Mouse (Mus musculus) CH12.LX (cell line): ENCODE data around the gene Fads3.

Experiments
- BHLHE40 ChIP-seq: IDR thresholded peaks from 2 replicates; pipeline ENCODE4 v1.6.1; 2011; ENCODE audit warnings: mild to moderate bottlenecking, low read depth, low read length, improper control_type of control experiment
- CTCF ChIP-seq, 2 experiments: IDR thresholded peaks in 1 of 2; conservative IDR thresholded peaks in 1 of 2; 2 replicates each; pipeline ENCODE4 v1.5.1; 2011 to 2012; ENCODE audit warnings: low read depth in 2 of 2, low read length in 2 of 2, improper control_type of control experiment in 1 of 2, inconsistent platforms in 1 of 2, mild to moderate bottlenecking in 1 of 2, moderate library complexity in 1 of 2
- EP300 ChIP-seq: IDR thresholded peaks from 2 replicates; pipeline ENCODE4 v1.6.1; 2011; ENCODE audit warnings: low read length, improper control_type of control experiment
- ETS1 ChIP-seq: conservative IDR thresholded peaks from 2 replicates; pipeline ENCODE4 v1.6.1; 2012; ENCODE audit warnings: low read depth, mild to moderate bottlenecking, inconsistent platforms, low read length, improper control_type of control experiment, moderate library complexity
- HCFC1 ChIP-seq: IDR thresholded peaks from 2 replicates; pipeline ENCODE4 v1.6.1; 2012; ENCODE audit warnings: low read depth, mild to moderate bottlenecking, inconsistent platforms, low read length, improper control_type of control experiment
- MAX ChIP-seq: IDR thresholded peaks from 2 replicates; pipeline ENCODE4 v1.6.1; 2011; ENCODE audit warnings: low read length, improper control_type of control experiment
- NELFE ChIP-seq: IDR thresholded peaks from 2 replicates; pipeline ENCODE4 v1.6.1; 2011; ENCODE audit warnings: low read depth, low read length, improper control_type of control experiment
- NRF1 ChIP-seq: IDR thresholded peaks from 2 replicates; pipeline ENCODE4 v1.6.1; 2014; ENCODE audit warnings: low read depth, mild to moderate bottlenecking, inconsistent platforms, low read length, improper control_type of control experiment, moderate library complexity
- POLR2A ChIP-seq: IDR thresholded peaks from 2 replicates; pipeline ENCODE4 v1.6.1; 2011; ENCODE audit warnings: low read depth, mild to moderate bottlenecking, improper control_type of control experiment, low read length
- RAD21 ChIP-seq: IDR thresholded peaks from 2 replicates; pipeline ENCODE4 v1.6.1; 2011; ENCODE audit warnings: low read depth, mild to moderate bottlenecking, low read length, improper control_type of control experiment, moderate library complexity
- UBTF ChIP-seq: IDR thresholded peaks from 2 replicates; pipeline ENCODE4 v1.6.1; 2012; ENCODE audit warnings: low read depth, mild to moderate bottlenecking, inconsistent platforms, low read length, improper control_type of control experiment, moderate library complexity
- ZC3H11A ChIP-seq: IDR thresholded peaks from 2 replicates; pipeline ENCODE4 v1.6.1; 2012; ENCODE audit warnings: low read depth, mild to moderate bottlenecking, inconsistent platforms, low read length, improper control_type of control experiment

- TF ChIP-seq POLR2A (no peak), EP300 (no peak), CTCF (conservative IDR thresholded peaks at IDR 0.05 in 1 of 2, IDR thresholded peaks at IDR 0.05 in 1 of 2; ENCODE audit: low read depth in 2 of 2, low read length in 2 of 2) (no peak), MAX (no peak), ETS1 (no peak), ZC3H11A (no peak), HCFC1 (no peak), RAD21 (no peak), BHLHE40 (no peak), NRF1 (no peak), UBTF (no peak), NELFE (no peak)
Observed at GRCm38 (mm10) chr19:10057486-10058351, 16.4 kb downstream of the Fads3 start.
